Mouse (Mus musculus): ENCODE results near the gene Med20.

DNA sequence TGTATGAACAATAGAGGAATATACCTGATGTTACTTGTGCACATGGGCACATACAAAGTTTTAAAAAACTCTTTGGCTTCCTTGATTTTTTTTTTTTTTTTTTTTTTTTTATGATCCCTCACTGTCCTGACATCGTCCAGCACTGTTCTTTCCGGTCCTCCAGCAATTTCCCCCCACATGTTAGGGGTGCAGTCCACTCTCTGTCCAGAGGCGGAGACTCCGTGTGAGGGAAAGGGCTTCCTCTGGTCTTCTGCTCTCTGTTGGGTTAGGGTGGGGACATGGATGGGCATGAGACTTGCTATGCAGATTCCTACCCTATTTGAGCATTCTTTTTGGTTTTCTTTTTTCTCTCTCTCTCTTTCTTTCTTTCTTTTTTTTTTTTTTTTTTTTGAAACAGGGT lies 46.5 kb downstream of the Med20 start:
- TF ChIP-seq GATA1 (IDR thresholded peaks at IDR 0.05; ENCODE audit: low read length) (no peak), TAL1 (IDR thresholded peaks at IDR 0.05; ENCODE audit: low read length) (no peak)
